In genomic region chr2:129385331-129385730, GRCm38 (mm10) we compare ENCODE assay signal across 23 mouse cellular contexts. TPM values are rescaled to one million over a fixed set of nuclear protein-coding genes. Genes with fewer than 3 reads are reported as not detected.
DNase-seq lines count a peak whose midpoint lies in the region; ATAC-seq and TF ChIP-seq lines count a peak whose summit lies in the region.
"Had no signal": no experiment of that assay in that cellular context is flagged by ENCODE, and none has a peak within 500 bp of the region (broad histone marks: within the 10 kb centered on the region; RNA-seq: fewer than 3 reads in every experiment).

No protein-coding gene starts in this region.

- no peak for TF ChIP-seq CTCF in spleen, adult 2 months (IDR thresholded peaks at IDR 0.05; ENCODE audit: extremely low read depth, insufficient read depth, insufficient read length, insufficient replicate concordance)

- no peak overlapping the region for H3K4me2 ChIP-seq in kidney, embryonic 14.5 days (replicated peaks; ENCODE audit: low read depth, low read length)
- H3K4me2 ChIP-seq: embryonic facial prominence, embryonic 13.5 days; forebrain, embryonic 12.5 days; heart, embryonic 11.5 days; heart, embryonic 15.5 days; hindbrain, embryonic 14.5 days had no signal

- peak; percentile 38 to 55 for DNase-seq in spleen, adult 2 months (ENCODE audit: low read depth in 1 of 2, low spot score in 2 of 2)
- DNase-seq in spleen, postnatal 4 days (ENCODE audit: low spot score in 2 of 2), result no peak
- DNase-seq in CD4-positive, CD25-positive, alpha-beta regulatory T cell, adult 2 months (ENCODE audit: low read depth, low spot score), result peak; percentile 68
- no peak for DNase-seq in right cerebral cortex, postnatal 25 days
- no peak for DNase-seq in adrenal gland, adult 2 months
- DNase-seq: adrenal gland, postnatal 14 days; cerebellum, adult 11-12 months; cerebellum, adult 9-10 months; cerebellum, postnatal 36 days; gastrocnemius, postnatal 10 days; heart, adult 2 months; heart, postnatal 14 days had no signal

- peak; percentile 96 for ATAC-seq in activated CD4-positive, CD25-positive, alpha-beta regulatory T cell, adult 4 months
- peak; percentile 65; the same call in 1 of the 2 replicates for ATAC-seq in neutrophil, adult 5-6 weeks (ENCODE audit: extremely low read depth, insufficient number of reproducible peaks, low FRiP score, poor library complexity, severe bottlenecking)
- ATAC-seq in kidney, embryonic 14.5 days (ENCODE audit: low FRiP score, low TSS enrichment), result no peak
- ATAC-seq: forebrain, embryonic 16.5 days had no signal

- H3K27me3 ChIP-seq in spleen, adult 2 months (ENCODE audit: control insufficient read depth, insufficient read depth, low read length), result no peaks in the 10 kb centered on the region
- no peaks in the 10 kb centered on the region for H3K27me3 ChIP-seq in kidney, embryonic 14.5 days (ENCODE audit: control insufficient read depth, insufficient read depth, low read length)
- H3K27me3 ChIP-seq: embryonic facial prominence, embryonic 13.5 days; forebrain, embryonic 12.5 days; heart, embryonic 15.5 days had no signal

- 0 out of 2 replicates have a peak overlapping the region, but pooled peaks have one; percentile 19 for H3K27ac ChIP-seq in spleen, adult 2 months (ENCODE audit: insufficient read depth, low read length)
- H3K27ac ChIP-seq in kidney, embryonic 14.5 days (ENCODE audit: low read depth, low read length), result no peak overlapping the region
- H3K27ac ChIP-seq: embryonic facial prominence, embryonic 13.5 days; forebrain, embryonic 12.5 days; heart, adult 2 months; heart, embryonic 15.5 days; hindbrain, embryonic 10.5 days; hindbrain, embryonic 14.5 days had no signal

- no peak overlapping the region for H3K4me3 ChIP-seq in spleen, adult 2 months (ENCODE audit: extremely low read depth, insufficient read depth, insufficient read length)
- H3K4me3 ChIP-seq in kidney, embryonic 14.5 days (ENCODE audit: low read length), result no peak overlapping the region
- H3K4me3 ChIP-seq: embryonic facial prominence, embryonic 13.5 days; forebrain, embryonic 12.5 days; heart, adult 2 months; heart, embryonic 15.5 days; hindbrain, embryonic 10.5 days had no signal

- H3K9ac ChIP-seq in kidney, embryonic 14.5 days (ENCODE audit: low read depth, low read length), result no peak overlapping the region
- H3K9ac ChIP-seq: embryonic facial prominence, embryonic 13.5 days; forebrain, embryonic 12.5 days; heart, embryonic 15.5 days; hindbrain, embryonic 14.5 days had no signal

- WGBS in spleen, adult 2 months, result 28% methylated on average over 3 of the region's 3 CpGs
- WGBS in kidney, embryonic 14.5 days, result 88% methylated on average over 3 of the region's 3 CpGs

- H3K36me3 ChIP-seq in spleen, adult 2 months (ENCODE audit: control insufficient read depth, insufficient read depth, low read length), result no peaks in the 10 kb centered on the region
- no peaks in the 10 kb centered on the region for H3K36me3 ChIP-seq in kidney, embryonic 14.5 days (ENCODE audit: control insufficient read depth, insufficient read depth, low read length)
- H3K36me3 ChIP-seq: embryonic facial prominence, embryonic 13.5 days; forebrain, embryonic 12.5 days; heart, embryonic 15.5 days; hindbrain, embryonic 10.5 days had no signal

- no peaks in the 10 kb centered on the region for H3K9me3 ChIP-seq in kidney, embryonic 14.5 days (ENCODE audit: control insufficient read depth, low read length)
- H3K9me3 ChIP-seq: embryonic facial prominence, embryonic 13.5 days; forebrain, embryonic 12.5 days; heart, embryonic 15.5 days; hindbrain, embryonic 10.5 days had no signal

- no peak for TF ChIP-seq POLR2A in spleen, adult 2 months (IDR thresholded peaks at IDR 0.05; ENCODE audit: low read depth, low read length)

- peaks cover 3% of the 10 kb centered on the region for H3K4me1 ChIP-seq in spleen, adult 2 months (ENCODE audit: control insufficient read depth, insufficient read depth, insufficient read length)
- no peaks in the 10 kb centered on the region for H3K4me1 ChIP-seq in kidney, embryonic 14.5 days (ENCODE audit: control insufficient read depth, insufficient read depth, low read length)
- H3K4me1 ChIP-seq: embryonic facial prominence, embryonic 13.5 days; forebrain, embryonic 12.5 days; hindbrain, embryonic 10.5 days had no signal

RNA-seq across cellular contexts. Expression of gene Il1b, which starts 14.4 kb away (rescaled TPM):
- 5.8 and 6.4 TPM in 2 replicates for polyA plus RNA-seq in spleen, adult 2 months (2012; rRNA removed)
- not detected for polyA plus RNA-seq in activated CD4-positive, CD25-positive, alpha-beta regulatory T cell, adult 4 months (2017; shearing (Covaris generic))
- 7,111 and 7,665 TPM in 2 replicates for total RNA-seq in neutrophil, adult 5-6 weeks (2017)
- polyA plus RNA-seq in kidney, embryonic 14.5 days (2014; fragmentation: Nextera tagmentation; extraction: Ambion mirVana), result not detected in 2 replicates
- total RNA-seq in adrenal gland, adult 2 months (2021), result 1 to 10 TPM in 1 of 2 experiments, under 1 TPM in 1; 0.78 to 1.5 TPM
- 0.17 and 0.20 TPM in 2 replicates for polyA plus RNA-seq in adrenal gland, adult 2 months (2012; rRNA removed)
- total RNA-seq: ES-E14 had no signal
- polyA plus RNA-seq: forebrain, embryonic 12.5 days; forebrain, embryonic 16.5 days; heart, embryonic 11.5 days; hindbrain, embryonic 10.5 days; hindbrain, embryonic 14.5 days had no signal

Comparison
In these comparisons a context has a peak if more than half of its experiments do, and no peak if none do; other contexts are left out.
1. DNase-seq: peak in spleen, adult 2 months (2 of 2) and CD4-positive, CD25-positive, alpha-beta regulatory T cell, adult 2 months (single experiment); none in spleen, postnatal 4 days (0 of 2), right cerebral cortex, postnatal 25 days (single experiment) and adrenal gland, adult 2 months (single experiment).